Mouse (Mus musculus) heart, embryonic 12.5 days (tissue): Measurements from ENCODE around the gene Gm12355. TPM values are rescaled to one million over a fixed set of nuclear protein-coding genes. Genes with fewer than 3 reads are reported as not detected.

ENCODE experiments used
- ATAC-seq: fragments of 200-750 bp; cut with Nextera tagmentation; 2 replicates; pipeline ENCODE4 v1.8.0; 2017; ENCODE audit warnings: moderate TSS enrichment, moderate library complexity; ENCODE audit not compliant: insufficient number of reproducible peaks, low FRiP score
- H3K27ac ChIP-seq: fragments of 300-500 bp; sonication (generic); 2 replicates; pipeline ENCODE4 v1.5.1; 2016; ENCODE audit warnings: mild to moderate bottlenecking, moderate library complexity; ENCODE audit not compliant: poor library complexity, severe bottlenecking
- H3K27me3 ChIP-seq: fragments of 300-500 bp; sonication (generic); replicated peaks from 2 replicates; pipeline ENCODE4 v1.6.1; 2016; ENCODE audit warnings: mild to moderate bottlenecking, moderate library complexity
- H3K36me3 ChIP-seq: fragments of 300-500 bp; sonication (generic); 2 replicates; pipeline ENCODE4 v1.6.1; 2016; ENCODE audit warnings: mild to moderate bottlenecking, moderate library complexity
- H3K4me1 ChIP-seq: fragments of 300-500 bp; sonication (generic); replicated peaks from 2 replicates; pipeline ENCODE4 v1.6.1; 2016; ENCODE audit warnings: mild to moderate bottlenecking
- H3K4me2 ChIP-seq: fragments of 300-500 bp; sonication (generic); 2 replicates; pipeline ENCODE4 v1.6.1; 2016; ENCODE audit warnings: mild to moderate bottlenecking, moderate library complexity
- H3K4me3 ChIP-seq: fragments of 300-500 bp; sonication (generic); 2 replicates; pipeline ENCODE4 v1.5.1; 2016; ENCODE audit warnings: mild to moderate bottlenecking
- H3K9ac ChIP-seq: fragments of 300-500 bp; sonication (generic); 2 replicates; pipeline ENCODE4 v1.6.1; 2016; ENCODE audit warnings: mild to moderate bottlenecking, moderate library complexity
- H3K9me3 ChIP-seq: fragments of 300-500 bp; sonication (generic); replicated peaks from 2 replicates; pipeline ENCODE4 v1.6.1; 2016; ENCODE audit warnings: mild to moderate bottlenecking, moderate library complexity
- WGBS: fragments of 180-500 bp; shearing (Covaris S2); methylation state at CpG from one replicate; pipeline ENCODE4 v1.1.7; 2016; 5-methylcytosine and 5-hydroxymethylcytosine counted together
- polyA plus RNA-seq: library from polyadenylated mRNA; unstranded; fragments of >200 nt; fragmentation: Nextera tagmentation; extraction: Ambion mirVana; gene quantifications from 2 replicates; pipeline ENCODE4 v1.2.1, GENCODE M21; 2016

Gm12355 gene
- polyA plus RNA-seq, 1 experiment from 2014 or later = 0.47 TPM

- ATAC-seq = peak; percentile 75
- Histone ChIP-seq H3K9ac (peak overlapping the region; percentile 95; the same call in 1 of the 2 replicates), H3K27ac (peak overlapping the region; percentile 99), H3K36me3 (peaks cover 12% of the 10 kb centered on the region), H3K4me3 (peak overlapping the region; percentile 94), H3K27me3 (no peaks in the 10 kb centered on the region), H3K4me2 (peak overlapping the region; percentile 88), H3K9me3 (no peaks in the 10 kb centered on the region), H3K4me1 (peaks cover 73% of the 10 kb centered on the region)
- 6% methylated on average over 20 of the region's 20 CpGs for WGBS
These were observed 37.5 kb downstream of the Gm12355 start for GRCm38 (mm10) chr11:98587684-98588546.

DNA sequence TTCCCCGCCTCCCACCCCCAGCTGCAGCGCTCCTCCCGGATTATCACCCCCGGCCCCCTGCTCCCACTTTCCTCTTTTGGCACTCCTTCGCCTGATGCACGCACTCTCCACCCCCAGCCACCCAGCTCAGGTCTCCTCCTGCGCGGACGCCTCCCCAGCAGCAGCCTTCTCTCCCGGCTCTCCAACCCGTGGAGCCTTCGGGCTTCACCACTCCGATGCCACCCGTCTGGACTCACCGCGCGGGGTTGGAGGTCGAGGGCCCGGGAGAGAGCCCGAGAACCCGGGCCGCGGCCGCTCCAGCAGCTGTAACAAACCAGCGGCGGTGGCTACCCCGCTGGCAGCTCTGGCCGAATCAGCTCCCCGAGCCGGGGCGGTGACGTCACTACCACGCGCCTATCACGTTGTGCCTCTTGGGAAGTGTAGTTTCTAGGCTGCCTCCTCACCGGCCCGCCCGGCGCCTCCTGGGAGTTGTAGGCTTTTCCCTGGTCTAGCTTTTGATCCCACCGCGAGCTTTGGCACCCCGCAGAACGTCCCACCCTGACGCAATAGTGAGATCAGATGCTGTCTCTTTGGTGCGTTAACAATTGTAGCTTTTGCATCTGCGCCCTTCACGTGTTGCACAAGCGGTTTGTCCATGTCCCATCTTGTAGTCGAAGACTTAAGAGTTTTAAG, 38.4 kb downstream of the Gm12355 start, which contains the start of gene Ormdl3:
Ormdl3 (minus strand) TSS at position 477 of the 672 bp plus-strand sequence.
- H3K27ac ChIP-seq = peak within 1 kb of the TSS; percentile 99
- H3K4me3 ChIP-seq = peak within 1 kb of the TSS; percentile 94
- H3K36me3 ChIP-seq = peaks cover 21% of the 10 kb centered on the region
- H3K27me3 ChIP-seq = no peaks in the 10 kb centered on the region
- peak within 1 kb of the TSS; percentile 88 for H3K4me2 ChIP-seq
- H3K9me3 ChIP-seq = no peaks in the 10 kb centered on the region
- under 1% methylated on average over 49 of the region's 49 CpGs for WGBS
- ATAC-seq = peak; percentile 91
- peak within 1 kb of the TSS; percentile 95 for H3K9ac ChIP-seq
- H3K4me1 ChIP-seq = peaks cover 75% of the 10 kb centered on the region

DNA sequence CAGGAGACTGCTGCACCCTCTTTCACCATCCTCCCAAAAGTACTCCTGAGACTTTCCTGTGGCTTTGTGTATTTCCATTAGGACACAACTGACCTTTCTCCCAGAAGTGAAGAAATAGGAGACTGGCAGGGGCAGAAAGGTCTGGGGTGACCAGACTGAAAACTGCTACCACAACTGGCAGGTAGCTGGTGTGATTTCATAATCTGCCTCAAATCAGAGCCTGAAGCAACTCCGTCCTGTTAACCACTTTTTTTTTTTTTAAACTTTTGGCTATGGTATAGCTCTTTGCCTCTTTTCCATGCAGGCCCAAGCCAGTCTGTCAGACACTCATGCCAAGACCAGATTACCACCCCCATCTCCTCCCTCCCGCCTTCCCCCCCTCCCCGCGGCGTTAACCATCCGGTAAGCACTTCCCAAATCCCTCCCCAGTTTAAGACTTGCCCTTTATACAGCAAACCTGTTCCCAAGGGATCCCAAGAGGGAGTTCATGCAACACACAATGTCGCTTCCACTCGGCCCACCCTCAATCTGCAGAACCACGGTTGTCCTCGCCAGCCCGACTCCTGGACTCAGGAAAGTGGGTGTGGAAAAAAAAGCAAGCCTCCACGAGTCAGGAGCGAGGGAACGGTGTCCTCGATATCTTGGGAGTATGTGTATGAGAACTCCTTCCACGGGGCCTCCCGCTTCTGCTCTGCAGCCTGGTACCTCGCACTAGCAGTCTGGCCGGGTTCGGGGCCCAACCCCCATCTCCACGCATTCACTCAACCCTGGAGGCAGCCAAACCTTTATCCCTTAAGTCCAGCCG, 39.2 kb downstream of the Gm12355 start:
- Histone ChIP-seq H3K4me1 (peaks cover 79% of the 10 kb centered on the region), H3K9ac (peak overlapping the region; percentile 95), H3K36me3 (peaks cover 28% of the 10 kb centered on the region), H3K4me3 (peak overlapping the region; percentile 94), H3K27me3 (no peaks in the 10 kb centered on the region), H3K27ac (peak overlapping the region; percentile 99), H3K4me2 (peak overlapping the region; percentile 88), H3K9me3 (no peaks in the 10 kb centered on the region)
- WGBS = 1% methylated on average over 22 of the region's 22 CpGs
- no peak for ATAC-seq

GRCm38 (mm10) chr11:98584629-98585177, 40.8 kb downstream of the Gm12355 start:
- Histone ChIP-seq H3K4me2 (peak overlapping the region; percentile 88), H3K4me1 (peaks cover 88% of the 10 kb centered on the region), H3K27me3 (no peaks in the 10 kb centered on the region), H3K36me3 (peaks cover 34% of the 10 kb centered on the region), H3K27ac (no peak overlapping the region), H3K9me3 (no peaks in the 10 kb centered on the region), H3K4me3 (no peak overlapping the region), H3K9ac (peak overlapping the region; percentile 95; the same call in 1 of the 2 replicates)
- no peak for ATAC-seq
- WGBS = 90% methylated on average over 6 of the region's 6 CpGs

DNA sequence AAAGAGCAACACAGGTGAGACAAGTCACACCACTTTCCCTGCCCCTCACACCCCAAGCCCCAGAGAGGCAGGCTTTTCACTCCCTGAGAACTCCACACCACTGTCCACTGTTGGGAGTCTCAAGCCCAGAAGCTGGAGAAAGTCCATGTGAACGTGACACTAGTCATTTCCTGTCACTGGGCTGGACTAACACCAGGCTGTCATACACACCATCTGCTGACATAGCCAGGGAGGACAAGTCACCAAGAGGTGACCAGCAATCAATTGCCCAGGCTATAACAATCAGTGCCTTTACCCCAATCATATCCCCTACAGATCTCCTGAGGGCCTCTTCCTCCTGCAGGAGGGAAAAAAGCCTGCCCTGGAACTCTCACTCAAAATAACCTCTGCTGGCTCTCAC, 41.3 kb downstream of the Gm12355 start:
- peaks cover 83% of the 10 kb centered on the region for H3K4me1 ChIP-seq
- peak overlapping the region; percentile 95; the same call in 1 of the 2 replicates for H3K9ac ChIP-seq
- H3K27me3 ChIP-seq = no peaks in the 10 kb centered on the region
- H3K36me3 ChIP-seq = peaks cover 34% of the 10 kb centered on the region
- ATAC-seq = no peak
- H3K4me3 ChIP-seq = no peak overlapping the region
- H3K4me2 ChIP-seq = peak overlapping the region; percentile 88
- 0 out of 2 replicates have a peak overlapping the region, but pooled peaks have one; percentile 35 for H3K27ac ChIP-seq
- WGBS = 28% methylated on average over 1 of the region's 1 CpGs
- H3K9me3 ChIP-seq = no peaks in the 10 kb centered on the region

DNA sequence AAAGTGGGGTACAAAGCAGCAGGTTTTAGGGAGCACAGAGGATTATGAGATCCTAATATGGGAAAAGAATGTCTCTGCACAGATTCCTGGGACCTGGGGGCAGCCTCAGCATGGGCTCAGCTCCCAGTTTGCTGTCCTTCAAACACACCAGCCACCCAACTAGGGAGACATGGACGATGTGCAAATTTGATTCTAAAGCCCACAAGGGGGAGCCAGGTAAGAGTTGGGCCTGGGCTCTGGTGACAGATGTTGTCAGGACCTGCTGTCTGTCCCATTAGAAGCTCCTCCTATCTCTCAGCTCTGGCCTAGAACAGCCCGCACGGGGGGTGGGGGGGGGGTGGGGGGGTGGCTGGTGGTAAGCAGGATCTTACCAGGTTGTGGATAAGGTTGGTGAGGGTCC, 41.9 kb downstream of the Gm12355 start:
- no peak overlapping the region for H3K4me3 ChIP-seq
- H3K27ac ChIP-seq = peak overlapping the region; percentile 65
- no peaks in the 10 kb centered on the region for H3K9me3 ChIP-seq
- H3K4me1 ChIP-seq = peaks cover 81% of the 10 kb centered on the region
- H3K4me2 ChIP-seq = peak overlapping the region; percentile 88
- ATAC-seq = no peak
- H3K36me3 ChIP-seq = peaks cover 34% of the 10 kb centered on the region
- H3K9ac ChIP-seq = 0 out of 2 replicates have a peak overlapping the region, but pooled peaks have one; percentile 51
- WGBS = 13% methylated on average over 3 of the region's 3 CpGs
- H3K27me3 ChIP-seq = no peaks in the 10 kb centered on the region

- Histone ChIP-seq H3K27me3 (no peaks in the 10 kb centered on the region), H3K4me1 (peaks cover 77% of the 10 kb centered on the region), H3K27ac (peak overlapping the region; percentile 65), H3K36me3 (peaks cover 34% of the 10 kb centered on the region), H3K9me3 (no peaks in the 10 kb centered on the region), H3K4me2 (peak overlapping the region; percentile 88), H3K9ac (no peak overlapping the region), H3K4me3 (no peak overlapping the region)
- 70% methylated on average over 3 of the region's 3 CpGs for WGBS
- peak; percentile 46; the same call in 1 of the 2 replicates for ATAC-seq
These were observed 42.3 kb downstream of the Gm12355 start for GRCm38 (mm10) chr11:98583265-98583552.

DNA sequence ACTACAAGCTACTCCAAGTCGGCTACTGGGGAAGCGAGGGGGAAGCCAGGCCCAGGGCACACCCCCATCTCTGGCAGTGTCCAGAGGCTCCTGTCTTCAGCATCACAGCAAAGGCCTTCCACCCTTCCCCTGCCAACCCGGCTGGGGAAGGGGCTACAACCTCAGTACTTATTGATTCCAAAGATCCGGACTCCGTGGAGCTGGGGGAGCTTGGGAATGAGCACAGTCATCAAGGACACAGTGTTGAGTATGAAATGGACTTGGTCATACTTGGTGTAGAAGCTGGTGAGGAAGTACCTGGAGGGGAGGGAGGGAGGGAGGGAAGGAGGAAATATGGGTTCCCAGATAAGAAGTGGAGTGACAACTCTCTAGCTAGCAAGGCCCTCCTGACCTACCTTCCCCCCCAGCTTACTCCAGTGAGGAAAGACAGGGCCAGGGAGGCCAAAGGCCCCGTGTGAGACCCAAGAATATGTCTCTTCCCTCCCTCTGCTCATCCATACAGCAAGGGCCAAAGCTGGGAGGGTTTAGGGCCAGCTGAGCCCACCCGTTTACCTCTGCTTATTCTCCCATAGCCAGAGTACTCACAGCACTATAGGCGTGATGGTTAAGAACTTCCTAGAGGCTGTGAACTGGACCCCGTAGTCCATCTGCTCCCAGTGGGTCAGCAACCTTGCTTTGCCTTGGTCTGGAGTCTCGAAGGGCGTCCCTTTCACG, 42.8 kb downstream of the Gm12355 start:
- H3K27ac ChIP-seq = peak overlapping the region; percentile 75
- no peaks in the 10 kb centered on the region for H3K9me3 ChIP-seq
- peaks cover 72% of the 10 kb centered on the region for H3K4me1 ChIP-seq
- WGBS = 68% methylated on average over 12 of the region's 12 CpGs
- peak overlapping the region; percentile 88 for H3K4me2 ChIP-seq
- peak overlapping the region; percentile 6; the same call in 1 of the 2 replicates for H3K4me3 ChIP-seq
- H3K36me3 ChIP-seq = peaks cover 34% of the 10 kb centered on the region
- no peaks in the 10 kb centered on the region for H3K27me3 ChIP-seq
- peak; percentile 41 for ATAC-seq
- H3K9ac ChIP-seq = peak overlapping the region; percentile 26

- Histone ChIP-seq H3K36me3 (peaks cover 34% of the 10 kb centered on the region), H3K4me3 (peak overlapping the region; percentile 6; the same call in 1 of the 2 replicates), H3K4me2 (peak overlapping the region; percentile 37), H3K27me3 (no peaks in the 10 kb centered on the region), H3K9ac (peak overlapping the region; percentile 26), H3K4me1 (peaks cover 69% of the 10 kb centered on the region), H3K27ac (peak overlapping the region; percentile 75), H3K9me3 (no peaks in the 10 kb centered on the region)
- ATAC-seq = no peak
- WGBS = 62% methylated on average over 8 of the region's 8 CpGs
These were observed 43.5 kb downstream of the Gm12355 start for GRCm38 (mm10) chr11:98582030-98582388.
